Mouse (Mus musculus): ENCODE data around the gene Cd7.

Cd7 gene

DNA sequence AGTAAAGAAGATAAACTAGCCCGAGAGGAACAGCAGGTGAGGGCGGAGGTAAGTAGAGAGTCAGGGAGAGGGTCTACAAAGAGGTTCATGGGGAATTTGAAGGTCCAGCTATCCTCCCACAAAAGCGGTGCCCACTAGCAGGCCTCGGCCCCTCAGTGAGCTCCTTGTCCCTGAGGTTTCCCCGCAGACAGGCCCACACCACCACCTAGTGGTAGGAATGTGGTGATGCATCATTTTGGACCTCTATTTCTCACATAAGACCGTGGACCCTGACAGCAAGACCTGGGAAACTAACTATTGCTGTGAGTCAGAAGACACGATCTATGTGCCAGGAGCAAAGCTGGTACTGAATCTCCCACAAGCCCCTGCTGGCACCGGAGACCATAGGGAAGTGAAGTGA, 14.3 kb upstream of the Cd7 start:
- in situ Hi-C loops (cut with MboI; ENCODE audit: low pct_unique_long_range_greater_than_20kb in 1 of 2, low sequenced_read_pairs in 2 of 2, unreplicated experiment in 1 of 2) = no loop called here

- in situ Hi-C loops (cut with MboI; ENCODE audit: low pct_unique_long_range_greater_than_20kb in 1 of 2, low sequenced_read_pairs in 2 of 2, unreplicated experiment in 1 of 2) = no loop called here
These were observed 13.2 kb upstream of the Cd7 start for GRCm38 (mm10) chr11:121052387-121052786.

DNA sequence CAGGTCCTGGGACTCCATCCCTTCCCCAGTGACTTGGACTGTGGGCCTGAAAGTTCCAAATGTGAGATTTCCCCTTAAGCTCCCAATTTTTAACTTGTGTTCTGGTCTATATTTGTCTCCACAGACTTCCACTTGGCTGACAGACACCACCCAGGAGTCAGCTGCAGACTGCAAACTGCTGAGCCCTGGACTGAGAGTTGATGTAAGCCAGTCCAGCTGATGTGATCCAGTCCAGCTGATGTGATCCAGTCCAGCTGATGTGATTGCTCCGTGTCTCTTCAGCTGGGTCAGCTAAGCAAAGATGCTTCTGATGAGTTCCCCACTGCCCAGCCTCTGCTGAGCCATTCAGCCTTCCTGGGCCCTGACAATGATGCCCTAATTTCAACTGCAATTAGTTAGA, 12.6 kb upstream of the Cd7 start:
- in situ Hi-C loops (cut with MboI; ENCODE audit: low pct_unique_long_range_greater_than_20kb in 1 of 2, low sequenced_read_pairs in 2 of 2, unreplicated experiment in 1 of 2) = no loop called here

DNA sequence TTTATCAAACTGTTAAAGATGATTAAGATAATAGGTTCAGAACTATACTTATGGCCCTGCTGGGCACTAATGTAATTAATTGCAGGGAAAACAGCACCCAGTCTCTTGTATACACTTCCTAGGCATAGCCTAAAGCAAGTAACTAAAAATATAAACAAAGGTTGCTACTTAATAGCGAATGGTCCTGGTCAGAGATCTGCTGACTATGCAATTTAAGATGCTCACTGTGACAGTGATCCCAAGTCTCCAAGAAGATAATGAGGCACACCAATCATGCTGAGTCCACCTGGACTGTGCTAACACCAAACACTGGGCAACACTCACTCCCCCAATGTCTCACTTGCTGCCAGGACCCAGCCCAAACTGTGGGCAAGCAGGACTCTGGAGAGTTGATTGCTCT, 10.6 kb upstream of the Cd7 start:
- in situ Hi-C loops (cut with MboI; ENCODE audit: low pct_unique_long_range_greater_than_20kb in 1 of 2, low sequenced_read_pairs in 2 of 2, unreplicated experiment in 1 of 2) = loop anchor here in 1 of 2 experiments (10.0 kb wide), 1 partner anchor 145 kb away; no protein-coding TSS in a partner anchor

GRCm38 (mm10) chr11:121047826-121048399, 8.7 kb upstream of the Cd7 start:
- in situ Hi-C loops (cut with MboI; ENCODE audit: low pct_unique_long_range_greater_than_20kb in 1 of 2, low sequenced_read_pairs in 2 of 2, unreplicated experiment in 1 of 2) = loop anchor here in 1 of 2 experiments (10.0 kb wide), 1 partner anchor 143 kb away; no protein-coding TSS in a partner anchor

- in situ Hi-C loops (cut with MboI; ENCODE audit: low pct_unique_long_range_greater_than_20kb in 1 of 2, low sequenced_read_pairs in 2 of 2, unreplicated experiment in 1 of 2) = loop anchor here in 1 of 2 experiments (10.0 kb wide), 1 partner anchor 140 kb away; no protein-coding TSS in a partner anchor
These were observed 6.1 kb upstream of the Cd7 start for GRCm38 (mm10) chr11:121045286-121045685.

GRCm38 (mm10) chr11:121043025-121043424, 3.8 kb upstream of the Cd7 start:
- in situ Hi-C loops (cut with MboI; ENCODE audit: low pct_unique_long_range_greater_than_20kb in 1 of 2, low sequenced_read_pairs in 2 of 2, unreplicated experiment in 1 of 2) = loop anchor here in 1 of 2 experiments (10.0 kb wide), 1 partner anchor 138 kb away; no protein-coding TSS in a partner anchor

DNA sequence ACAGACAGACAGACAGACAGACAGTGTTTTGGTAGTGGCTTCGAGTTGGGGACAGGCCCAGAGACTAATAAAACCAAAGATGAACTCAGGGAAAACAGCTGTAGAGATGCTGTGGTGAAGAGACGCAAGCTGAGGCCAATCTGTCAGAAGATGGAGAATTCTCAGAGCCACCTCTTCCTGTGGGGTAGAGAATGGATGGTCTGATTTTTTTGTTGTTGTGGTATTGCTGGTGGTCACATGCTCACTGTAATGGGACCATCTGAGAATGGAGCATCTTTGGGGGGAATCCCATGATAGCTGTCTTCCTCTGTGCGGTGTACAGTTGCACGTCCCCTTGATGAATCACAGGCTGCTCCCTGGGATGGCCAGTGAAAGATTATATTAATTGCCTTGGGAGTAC, 3.3 kb upstream of the Cd7 start:
- in situ Hi-C loops (cut with MboI; ENCODE audit: low pct_unique_long_range_greater_than_20kb in 1 of 2, low sequenced_read_pairs in 2 of 2, unreplicated experiment in 1 of 2) = loop anchor here in 1 of 2 experiments (10.0 kb wide), 1 partner anchor 138 kb away; no protein-coding TSS in a partner anchor

DNA sequence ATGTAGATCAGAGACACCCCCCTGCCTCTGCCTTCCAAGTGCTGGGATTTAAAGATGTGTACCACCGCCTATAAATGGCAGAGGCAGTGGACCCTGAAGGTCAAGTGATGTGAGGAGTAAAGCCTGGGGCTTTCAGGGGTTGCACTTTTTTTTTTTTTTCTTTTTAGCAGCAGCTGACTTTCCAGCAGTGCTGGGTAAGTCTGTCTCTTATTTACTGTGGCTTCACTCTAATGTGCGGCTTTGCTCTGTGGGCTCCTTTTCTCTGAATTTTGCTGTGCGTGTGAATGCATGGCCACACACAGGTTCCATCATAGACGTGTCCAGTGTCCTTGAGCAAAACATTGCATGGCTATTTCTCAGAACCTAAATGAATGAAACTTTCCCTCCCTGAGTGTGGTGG, 2.4 kb upstream of the Cd7 start:
- in situ Hi-C loops (cut with MboI; ENCODE audit: low pct_unique_long_range_greater_than_20kb in 1 of 2, low sequenced_read_pairs in 2 of 2, unreplicated experiment in 1 of 2) = loop anchor here in 1 of 2 experiments (10.0 kb wide), 1 partner anchor 137 kb away; no protein-coding TSS in a partner anchor

DNA sequence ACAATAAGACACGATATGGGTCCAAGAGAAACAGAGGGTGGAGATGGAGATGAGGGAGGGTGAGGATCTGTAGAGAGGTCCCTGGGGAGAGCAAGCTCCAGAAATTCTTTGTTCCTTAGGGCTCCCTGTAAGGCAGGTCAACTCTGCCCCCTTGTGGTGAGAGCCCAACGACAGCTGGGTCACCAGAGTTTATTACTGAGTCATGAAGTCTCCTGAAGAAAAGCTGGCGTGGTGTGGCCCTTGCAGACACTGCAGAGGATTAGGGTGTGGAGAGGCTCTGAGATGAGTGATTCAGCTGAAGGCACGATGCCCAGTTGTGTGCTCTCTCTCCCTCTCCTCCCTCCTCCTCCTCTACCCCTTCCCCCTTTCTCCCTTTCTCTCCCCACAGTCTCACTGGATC, 2.0 kb upstream of the Cd7 start:
- in situ Hi-C loops (cut with MboI; ENCODE audit: low pct_unique_long_range_greater_than_20kb in 1 of 2, low sequenced_read_pairs in 2 of 2, unreplicated experiment in 1 of 2) = loop anchor here in 1 of 2 experiments (10.0 kb wide), 1 partner anchor 136 kb away; no protein-coding TSS in a partner anchor

DNA sequence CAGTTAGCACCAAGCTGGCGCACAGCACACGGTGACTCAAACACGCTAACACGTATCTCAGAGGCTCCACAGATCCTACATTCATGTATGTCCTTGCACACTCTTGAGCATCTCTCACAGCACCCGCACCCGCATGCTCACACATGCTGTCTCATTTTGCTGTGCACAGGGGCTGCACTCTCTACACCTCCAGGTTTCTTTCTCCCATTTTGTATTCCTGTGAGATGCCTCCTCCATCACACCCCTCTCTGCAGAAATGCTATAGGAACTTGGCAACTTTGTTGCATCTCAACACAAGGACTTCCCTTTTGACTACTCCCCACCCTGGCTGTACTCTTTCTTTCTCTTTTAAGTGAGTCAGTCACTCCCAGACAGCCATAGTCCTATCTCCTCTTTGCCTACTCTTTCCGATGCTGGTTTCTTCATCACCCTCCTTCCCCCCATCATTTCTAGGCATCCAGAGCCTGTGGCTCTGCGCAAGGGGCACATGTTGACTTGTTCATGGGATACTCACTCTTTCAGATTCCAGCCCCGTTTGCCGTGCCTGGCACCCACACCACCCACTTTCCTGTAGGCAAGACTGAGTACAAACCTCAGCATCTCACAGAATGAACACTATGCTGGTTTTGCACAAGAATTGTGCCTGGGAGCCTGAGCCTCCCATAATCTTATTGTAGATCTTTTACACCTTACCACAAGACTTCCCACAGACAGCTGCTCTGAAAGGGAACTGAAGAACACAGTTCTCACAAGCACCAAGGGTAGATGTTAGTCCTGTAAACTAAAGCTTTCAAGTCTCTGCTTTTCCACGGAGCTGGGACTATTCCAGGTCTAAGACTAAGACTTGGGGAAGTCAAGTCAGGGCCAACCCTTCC, 615 bp downstream of the Cd7 start:
- in situ Hi-C loops (cut with MboI; ENCODE audit: low pct_unique_long_range_greater_than_20kb in 1 of 2, low sequenced_read_pairs in 2 of 2, unreplicated experiment in 1 of 2) = loop anchor here in 1 of 2 experiments (10.0 kb wide), 1 partner anchor 314 kb away; the partner anchor contains the start of genes Dcxr and Rac3

- in situ Hi-C loops (cut with MboI; ENCODE audit: low pct_unique_long_range_greater_than_20kb in 1 of 2, low sequenced_read_pairs in 2 of 2, unreplicated experiment in 1 of 2) = loop anchor here in 1 of 2 experiments (10.0 kb wide), 1 partner anchor 308 kb away; the partner anchor contains the start of genes Dcxr and Rac3
These were observed 6.1 kb downstream of the Cd7 start for GRCm38 (mm10) chr11:121033118-121033517.

GRCm38 (mm10) chr11:121027259-121027658, 12.0 kb downstream of the Cd7 start:
- in situ Hi-C loops (cut with MboI; ENCODE audit: low pct_unique_long_range_greater_than_20kb in 1 of 2, low sequenced_read_pairs in 2 of 2, unreplicated experiment in 1 of 2) = no loop called here

DNA sequence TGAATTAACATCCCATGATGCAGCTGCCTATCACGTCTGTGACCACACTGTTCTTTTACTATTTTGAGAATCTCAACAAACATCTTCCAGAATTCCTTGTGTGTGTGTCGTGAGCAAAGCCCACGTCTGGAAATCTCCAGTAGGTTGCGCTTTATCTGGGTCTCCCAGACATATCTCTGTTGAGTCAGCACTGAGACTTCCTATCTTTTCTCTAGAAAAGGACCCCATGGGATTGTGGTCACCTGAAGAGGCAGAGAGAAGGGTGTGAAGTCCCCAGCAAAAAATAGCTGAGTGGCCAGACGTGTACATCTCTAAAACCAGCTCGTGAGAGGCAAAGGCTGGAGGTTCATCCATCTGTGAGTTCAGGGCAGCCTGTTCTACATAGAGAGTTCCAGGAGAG, 15.1 kb downstream of the Cd7 start:
- in situ Hi-C loops (cut with MboI; ENCODE audit: low pct_unique_long_range_greater_than_20kb in 1 of 2, low sequenced_read_pairs in 2 of 2, unreplicated experiment in 1 of 2) = no loop called here

DNA sequence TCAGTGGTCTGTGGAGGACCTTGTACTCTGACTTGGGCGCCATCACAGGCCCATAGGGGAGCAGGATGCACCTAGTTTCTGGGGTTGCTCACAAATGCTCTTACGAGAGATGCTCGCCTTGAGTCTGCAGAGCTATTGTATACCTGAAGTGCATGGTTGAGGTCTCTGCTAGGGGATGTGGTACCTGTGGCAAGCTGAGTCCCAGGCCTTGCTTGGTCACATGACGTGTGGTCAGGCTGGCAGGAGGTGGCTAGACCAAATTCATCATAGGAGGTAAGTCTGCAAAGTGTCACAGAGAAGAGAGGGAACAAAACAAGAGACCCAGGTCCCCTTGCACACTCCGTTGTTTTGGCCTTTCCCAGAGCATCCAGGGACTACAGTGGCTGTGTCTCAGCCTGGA, 19.7 kb downstream of the Cd7 start:
- in situ Hi-C loops (cut with MboI; ENCODE audit: low pct_unique_long_range_greater_than_20kb in 1 of 2, low sequenced_read_pairs in 2 of 2, unreplicated experiment in 1 of 2) = no loop called here

GRCm38 (mm10) chr11:121017703-121018102, 21.5 kb downstream of the Cd7 start:
- in situ Hi-C loops (cut with MboI; ENCODE audit: low pct_unique_long_range_greater_than_20kb in 1 of 2, low sequenced_read_pairs in 2 of 2, unreplicated experiment in 1 of 2) = no loop called here

GRCm38 (mm10) chr11:121015472-121015871, 23.7 kb downstream of the Cd7 start:
- in situ Hi-C loops (cut with MboI; ENCODE audit: low pct_unique_long_range_greater_than_20kb in 1 of 2, low sequenced_read_pairs in 2 of 2, unreplicated experiment in 1 of 2) = no loop called here

- in situ Hi-C loops (cut with MboI; ENCODE audit: low pct_unique_long_range_greater_than_20kb in 1 of 2, low sequenced_read_pairs in 2 of 2, unreplicated experiment in 1 of 2) = no loop called here
These were observed 24.3 kb downstream of the Cd7 start for GRCm38 (mm10) chr11:121014896-121015300.

DNA sequence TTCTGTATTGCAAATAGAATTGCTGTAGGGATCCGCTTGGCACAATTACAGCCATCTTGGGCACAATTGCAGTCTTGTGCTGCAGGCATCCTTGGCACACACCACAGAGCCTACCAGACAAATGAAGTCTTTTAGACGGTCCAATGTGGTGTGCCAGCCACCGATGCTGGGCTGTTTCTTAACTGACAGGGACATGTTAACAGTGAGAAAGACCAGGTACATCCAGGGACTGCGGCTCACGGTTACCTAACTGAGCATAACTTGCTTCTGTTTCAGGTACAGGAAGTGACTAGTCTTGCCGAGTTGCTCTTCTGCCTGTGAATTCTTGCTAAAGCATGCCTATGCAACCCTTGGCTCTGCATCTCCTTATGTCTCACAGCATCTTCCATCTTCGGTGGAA, 25.6 kb downstream of the Cd7 start:
- in situ Hi-C loops (cut with MboI; ENCODE audit: low pct_unique_long_range_greater_than_20kb in 1 of 2, low sequenced_read_pairs in 2 of 2, unreplicated experiment in 1 of 2) = no loop called here
